Mouse (Mus musculus) forebrain, postnatal 0 days (tissue): ENCODE data around the gene Unkl. TPM values are rescaled to one million over a fixed set of nuclear protein-coding genes. Genes with fewer than 3 reads are reported as not detected.
"Not testable (repeated sequence)": the region's sequence is repeated elsewhere in the genome, so short reads cannot be mapped to it uniquely, and the experiment has no call there.

Experiments used
- ATAC-seq: fragments of 200-750 bp; cut with Nextera tagmentation; 2 replicates; pipeline ENCODE4 v1.8.0; 2017; ENCODE audit warnings: mild to moderate bottlenecking, moderate library complexity
- DNase-seq: peaks from one replicate; pipeline ENCODE4 v3.0.0-alpha.2; 2015
- H3K27ac ChIP-seq: fragments of 300-500 bp; sonication (generic); 2 replicates; pipeline ENCODE4 v1.5.1; 2014; ENCODE audit warnings: low read depth, mild to moderate bottlenecking, antibody characterized with exemption, low read length, moderate library complexity, mixed read lengths
- H3K27me3 ChIP-seq: fragments of 300-500 bp; sonication (generic); 2 replicates; pipeline ENCODE4 v1.6.1; 2014; ENCODE audit warnings: mild to moderate bottlenecking, low read length, mixed read lengths; ENCODE audit not compliant: insufficient read depth
- H3K36me3 ChIP-seq: fragments of 300-500 bp; sonication (generic); 2 replicates; pipeline ENCODE4 v1.6.1; 2014; ENCODE audit warnings: mild to moderate bottlenecking, moderate library complexity; ENCODE audit not compliant: insufficient read depth
- H3K4me1 ChIP-seq: fragments of 300-500 bp; sonication (generic); 2 replicates; pipeline ENCODE4 v1.6.1; 2014; ENCODE audit warnings: antibody characterized with exemption; ENCODE audit not compliant: insufficient read depth
- H3K4me2 ChIP-seq: fragments of 300-500 bp; sonication (generic); 2 replicates; pipeline ENCODE4 v1.6.1; 2014; ENCODE audit warnings: low read depth, mild to moderate bottlenecking, moderate library complexity
- H3K4me3 ChIP-seq: fragments of 300-500 bp; sonication (generic); 2 replicates; pipeline ENCODE4 v1.5.1; 2014; ENCODE audit warnings: low read depth, low read length, mixed read lengths
- H3K9ac ChIP-seq: fragments of 300-500 bp; sonication (generic); 2 replicates; pipeline ENCODE4 v1.6.1; 2014; ENCODE audit warnings: mild to moderate bottlenecking
- H3K9me3 ChIP-seq: fragments of 300-500 bp; sonication (generic); 2 replicates; pipeline ENCODE4 v1.6.1; 2016; ENCODE audit warnings: low read length
- CTCF ChIP-seq: sonication (generic); IDR thresholded peaks from 2 replicates; pipeline ENCODE4 v1.5.1; 2016; ENCODE audit warnings: antibody characterized with exemption, control low read depth, low read depth
- WGBS: fragments of 180-500 bp; shearing (Covaris S2); extraction: QIAGEN DNeasy Blood & Tissue Kit; methylation state at CpG from one replicate; pipeline ENCODE4 v1.1.7; 2014; 5-methylcytosine and 5-hydroxymethylcytosine counted together
- polyA plus RNA-seq: library from polyadenylated mRNA; unstranded; fragments of >200 nt; fragmentation: Nextera tagmentation; extraction: Ambion mirVana; gene quantifications from 2 replicates; pipeline ENCODE4 v1.2.1, GENCODE M21; 2015
- total RNA-seq: library from RNA; depleted of rRNA; stranded (reverse); fragments of >200 nt; gene quantifications from 2 replicates; pipeline ENCODE4 v1.2.3, GENCODE M21; 2014

The Unkl gene
- total and polyA plus RNA-seq, 2 experiments from 2014 or later = 11.6 to 22.8 TPM

DNA sequence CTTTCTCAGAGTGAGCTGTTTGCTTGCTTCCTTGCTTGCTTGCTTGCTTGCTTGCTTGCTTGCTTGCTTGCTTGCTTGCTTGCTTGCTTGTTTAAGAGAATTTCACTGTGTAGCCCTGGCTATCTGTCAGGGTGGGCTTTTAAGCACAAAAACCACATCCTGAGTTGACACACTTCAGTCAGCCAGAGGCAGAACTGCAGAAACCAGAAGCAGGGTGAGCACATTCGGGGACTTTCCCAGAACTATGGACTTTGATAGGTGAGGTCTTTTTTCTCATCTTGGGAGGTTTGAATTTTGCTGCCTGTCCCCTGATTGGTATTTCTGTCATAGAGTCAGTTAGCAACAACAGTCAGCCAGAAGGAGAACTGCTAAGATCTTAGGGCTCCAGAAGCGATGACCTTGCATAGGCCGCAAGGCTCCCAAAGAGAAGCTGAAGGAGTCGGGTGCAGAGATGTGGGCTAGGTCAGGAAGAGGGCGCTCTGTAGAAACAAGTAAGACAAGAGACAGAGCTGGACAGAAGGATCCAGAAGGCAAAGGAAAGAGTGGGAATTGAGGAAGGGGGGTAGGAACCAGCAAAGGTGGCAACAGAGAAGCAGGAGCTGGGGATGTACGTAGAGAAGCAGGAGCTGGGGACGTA is 36.5 kb downstream of the Unkl start:
- Histone ChIP-seq H3K9me3 (no peaks in the 10 kb centered on the region), H3K4me2 (no peak overlapping the region), H3K4me3 (no peak overlapping the region), H3K9ac (no peak overlapping the region), H3K4me1 (no peaks in the 10 kb centered on the region), H3K27ac (no peak overlapping the region), H3K27me3 (no peaks in the 10 kb centered on the region), H3K36me3 (peaks cover 39% of the 10 kb centered on the region)
- ATAC-seq = no peak
- 90% methylated on average over 7 of the region's 7 CpGs for WGBS
- TF ChIP-seq CTCF = no peak
- DNase-seq = no peak

DNA sequence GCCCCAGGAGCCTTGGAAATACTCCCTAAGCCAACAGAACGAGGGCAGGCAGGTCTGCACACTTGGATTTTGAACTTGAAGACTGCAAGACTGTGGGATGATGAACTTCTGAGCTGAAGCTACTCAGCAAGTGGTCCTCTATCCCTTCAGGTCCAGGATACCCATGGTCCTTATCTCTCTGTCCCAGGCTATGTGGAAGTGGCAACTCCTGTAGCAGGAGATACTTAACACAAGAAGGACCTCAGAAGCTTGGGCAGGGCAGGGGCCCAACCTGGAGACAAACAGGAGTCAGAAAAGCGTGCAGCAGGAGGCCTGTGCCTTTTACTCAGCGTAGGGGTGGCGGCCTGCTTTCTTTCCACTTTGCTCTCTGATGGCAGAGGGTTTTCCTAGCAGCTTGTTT is 37.5 kb downstream of the Unkl start:
- 89% methylated on average over 4 of the region's 4 CpGs for WGBS
- ATAC-seq (no peak), DNase-seq (no peak)
- Histone ChIP-seq H3K9me3 (no peaks in the 10 kb centered on the region), H3K4me1 (no peaks in the 10 kb centered on the region), H3K9ac (no peak overlapping the region), H3K36me3 (peaks cover 38% of the 10 kb centered on the region), H3K4me3 (no peak overlapping the region), H3K27me3 (no peaks in the 10 kb centered on the region), H3K4me2 (no peak overlapping the region), H3K27ac (no peak overlapping the region)
- TF ChIP-seq CTCF = no peak

DNA sequence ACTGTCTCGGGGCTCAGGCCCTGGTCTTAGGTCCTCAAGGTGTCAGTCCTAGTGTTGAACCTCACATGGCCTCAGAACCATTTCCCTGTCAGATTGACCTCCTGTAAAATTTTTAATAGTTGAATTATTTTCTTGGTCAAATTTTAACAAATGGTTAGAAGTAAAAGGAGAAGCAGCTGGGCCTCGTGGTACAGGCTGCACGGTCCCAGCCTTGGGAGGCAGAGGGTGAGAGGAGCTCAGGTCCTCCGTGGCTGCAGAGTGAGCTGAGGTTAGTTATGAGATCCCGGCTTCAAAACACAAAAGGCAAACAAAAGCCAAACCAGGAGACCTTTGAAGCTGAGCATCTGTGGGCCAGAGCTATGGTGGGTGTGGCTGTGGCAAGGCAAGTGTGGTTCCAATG is 39.8 kb downstream of the Unkl start:
- Histone ChIP-seq H3K4me3 (no peak overlapping the region), H3K27ac (no peak overlapping the region), H3K36me3 (peaks cover 45% of the 10 kb centered on the region), H3K9me3 (no peaks in the 10 kb centered on the region), H3K4me2 (no peak overlapping the region), H3K4me1 (no peaks in the 10 kb centered on the region), H3K27me3 (no peaks in the 10 kb centered on the region), H3K9ac (no peak overlapping the region)
- TF ChIP-seq CTCF = no peak
- DNase-seq (no peak), ATAC-seq (no peak)
- WGBS = 89% methylated on average over 5 of the region's 5 CpGs

DNA sequence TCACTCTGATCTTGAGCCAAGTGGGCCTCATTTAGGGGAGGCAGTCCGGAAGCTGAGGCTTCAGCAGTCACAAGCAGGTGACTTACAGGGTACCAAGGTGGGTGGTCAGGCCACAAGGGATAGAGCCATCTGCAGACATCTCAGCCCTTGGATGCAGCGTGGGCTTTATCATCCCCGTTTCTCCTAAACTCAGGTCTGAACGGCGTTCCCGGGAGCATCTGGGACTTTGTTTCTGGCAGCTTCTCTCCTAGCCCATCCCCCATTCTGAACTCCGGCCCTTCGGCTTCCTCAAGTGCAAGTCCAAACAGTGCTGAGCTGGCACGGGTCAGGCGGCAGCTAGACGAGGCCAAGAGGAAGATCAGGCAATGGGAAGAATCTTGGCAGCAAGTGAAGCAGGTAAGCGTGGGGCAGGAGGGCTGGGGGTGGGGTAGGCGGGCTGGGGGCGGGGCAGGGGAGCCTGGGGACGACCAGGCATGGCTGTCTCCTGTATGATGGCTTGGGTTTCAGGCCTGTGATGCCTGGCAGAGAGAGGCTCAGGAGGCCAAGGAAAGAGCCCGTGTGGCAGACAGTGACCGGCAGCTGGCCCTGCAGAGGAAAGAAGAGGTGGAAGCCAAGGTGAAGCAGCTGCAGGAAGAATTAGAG is 41.9 kb downstream of the Unkl start:
- 73% methylated on average over 15 of the region's 17 CpGs for WGBS
- not testable (repeated sequence) for H3K9ac ChIP-seq, H3K4me2 ChIP-seq, DNase-seq, H3K4me3 ChIP-seq, H3K4me1 ChIP-seq, H3K27me3 ChIP-seq, H3K9me3 ChIP-seq, H3K27ac ChIP-seq
- H3K36me3 ChIP-seq = peaks cover 54% of the 10 kb centered on the region
- ATAC-seq = peak; percentile 51; the same call in 1 of the 2 replicates

DNA sequence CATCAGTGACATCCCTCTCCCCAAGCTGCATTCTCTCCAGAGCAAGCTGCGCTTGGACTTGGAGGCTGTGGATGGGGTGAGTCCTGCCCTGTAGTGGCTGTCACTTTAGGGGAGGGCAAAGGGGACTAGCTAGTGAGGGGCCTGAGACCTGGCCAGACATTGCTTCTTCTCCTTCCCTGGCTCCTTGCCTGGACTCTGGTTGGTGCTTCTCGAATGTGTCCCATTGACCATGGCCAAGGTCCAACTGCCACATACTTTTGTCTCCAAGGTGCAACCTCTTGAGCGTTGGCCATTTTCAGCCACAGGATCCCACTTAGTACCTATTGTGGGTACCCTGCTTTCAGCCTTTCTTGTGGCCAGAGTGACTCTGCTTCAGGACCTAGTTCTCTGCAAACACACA is 42.5 kb downstream of the Unkl start:
- DNase-seq (no peak), ATAC-seq (no peak)
- H3K27ac ChIP-seq = no peak overlapping the region
- H3K9ac ChIP-seq = no peak overlapping the region
- H3K4me2 ChIP-seq = no peak overlapping the region
- H3K36me3 ChIP-seq = peaks cover 59% of the 10 kb centered on the region
- no peak for TF ChIP-seq CTCF
- WGBS = 88% methylated on average over 3 of the region's 3 CpGs
- H3K9me3 ChIP-seq = no peaks in the 10 kb centered on the region
- no peaks in the 10 kb centered on the region for H3K4me1 ChIP-seq
- H3K27me3 ChIP-seq = no peaks in the 10 kb centered on the region
- H3K4me3 ChIP-seq = no peak overlapping the region

DNA sequence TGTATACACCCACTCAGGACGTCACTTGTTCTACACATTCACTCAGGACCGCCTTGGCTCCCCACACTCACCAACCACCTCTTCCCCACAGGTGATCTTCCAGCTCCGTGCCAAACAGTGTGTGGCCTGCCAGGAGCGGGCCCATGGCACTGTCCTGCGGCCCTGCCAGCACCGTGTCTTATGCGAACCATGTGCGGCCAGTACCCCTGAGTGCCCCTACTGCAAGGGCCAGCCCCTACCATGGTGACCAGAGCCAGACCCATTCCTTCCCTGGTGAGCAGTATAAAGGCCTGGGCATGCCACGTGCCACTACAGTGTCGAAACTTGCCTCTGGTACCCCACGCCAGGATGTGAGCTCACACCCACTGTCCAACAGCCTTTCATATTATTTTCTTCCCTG is 43.4 kb downstream of the Unkl start:
- not testable (repeated sequence) for H3K9me3 ChIP-seq, H3K27ac ChIP-seq, H3K9ac ChIP-seq, H3K4me3 ChIP-seq, H3K4me1 ChIP-seq, DNase-seq, H3K4me2 ChIP-seq, H3K27me3 ChIP-seq
- WGBS = 96% methylated on average over 6 of the region's 11 CpGs
- peaks cover 55% of the 10 kb centered on the region for H3K36me3 ChIP-seq
- ATAC-seq = peak; percentile 28; the same call in 1 of the 2 replicates

DNA sequence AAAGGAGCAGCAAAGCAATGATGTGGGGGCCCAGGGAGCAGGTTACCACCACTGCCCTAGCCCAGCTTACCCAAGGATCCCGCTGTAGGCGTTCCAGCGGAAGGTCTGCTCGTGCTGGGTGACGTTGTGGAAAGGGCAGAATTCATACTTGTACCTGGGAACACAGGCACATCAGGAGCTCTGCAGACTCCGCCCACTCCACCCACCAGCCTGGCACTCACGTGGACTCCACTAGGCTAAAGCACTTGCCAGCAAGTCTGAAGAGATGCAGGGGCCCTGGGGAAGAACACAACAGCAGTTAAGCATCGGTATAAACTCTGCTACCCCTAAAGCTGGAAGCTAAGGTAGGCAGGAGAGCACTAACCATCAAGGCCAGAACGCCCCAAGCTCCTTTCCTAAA is 47.4 kb downstream of the Unkl start:
- H3K36me3 ChIP-seq = peaks cover 32% of the 10 kb centered on the region
- no peak overlapping the region for H3K9ac ChIP-seq
- WGBS = 85% methylated on average over 9 of the region's 9 CpGs
- no peak for ATAC-seq
- TF ChIP-seq CTCF = no peak
- no peak for DNase-seq
- no peak overlapping the region for H3K27ac ChIP-seq
- H3K4me2 ChIP-seq = no peak overlapping the region
- H3K4me3 ChIP-seq = no peak overlapping the region
- no peaks in the 10 kb centered on the region for H3K27me3 ChIP-seq
- no peaks in the 10 kb centered on the region for H3K9me3 ChIP-seq
- peaks cover 7% of the 10 kb centered on the region for H3K4me1 ChIP-seq
